Mouse (Mus musculus) T-helper 1 cell (primary cell): ENCODE data around the gene Chrm3.
"Not testable (repeated sequence)": the region's sequence is repeated elsewhere in the genome, so short reads cannot be mapped to it uniquely, and the experiment has no call there.

Experiments
- in situ Hi-C: fragments of 300-600 bp; cut with MboI, MseI; formaldehyde crosslinking; loops from one replicate; pipeline ENCODE4 v1.15.1; 2025; ENCODE audit warnings: high pct_unique_total_duplicates

The Chrm3 gene

DNA sequence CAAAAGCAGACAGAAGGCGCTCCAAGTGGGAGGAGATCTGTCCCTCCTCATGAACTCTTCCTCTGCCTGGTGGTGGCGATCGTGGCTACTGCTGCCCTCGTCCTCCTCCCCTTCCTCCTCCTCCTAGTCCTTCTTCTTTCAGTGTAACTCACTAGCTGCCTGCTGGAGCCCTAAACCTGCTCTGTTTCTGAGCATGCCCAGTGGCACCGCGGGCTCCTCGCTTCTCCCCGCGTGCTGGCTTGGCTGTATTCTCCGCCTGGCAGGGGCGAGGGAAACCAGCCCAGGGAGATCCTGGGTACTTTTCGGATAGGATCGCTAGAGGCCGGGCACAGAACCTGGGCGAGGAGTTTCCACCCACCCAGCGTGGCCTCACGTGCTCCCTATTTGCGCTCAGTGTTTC lies at the start of gene Chrm3:
Gene Chrm3, minus strand, starts transcription at position 71 of the 400 bp plus-strand sequence.
- in situ Hi-C loops = no loop called here

DNA sequence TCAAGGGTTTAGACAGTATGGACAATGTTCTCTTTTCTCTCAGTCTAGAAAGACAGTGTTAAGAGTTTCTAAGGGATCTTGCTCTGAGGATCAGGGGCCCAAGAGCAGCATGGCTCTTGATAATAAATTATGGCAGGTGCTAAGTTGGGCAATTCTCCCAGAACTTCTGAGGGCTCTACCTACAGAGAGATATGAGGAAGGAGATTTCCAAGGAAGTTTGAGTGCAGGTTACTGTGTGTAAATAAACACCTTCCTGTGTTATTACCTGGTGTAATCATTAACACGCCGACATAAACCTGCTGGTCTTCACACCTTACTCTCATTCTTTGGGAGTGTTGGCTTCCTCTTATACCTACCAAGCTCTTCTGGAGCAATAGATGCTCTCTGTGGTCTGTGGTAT lies 33.7 kb upstream of the Chrm3 start:
- in situ Hi-C loops = no loop called here

DNA sequence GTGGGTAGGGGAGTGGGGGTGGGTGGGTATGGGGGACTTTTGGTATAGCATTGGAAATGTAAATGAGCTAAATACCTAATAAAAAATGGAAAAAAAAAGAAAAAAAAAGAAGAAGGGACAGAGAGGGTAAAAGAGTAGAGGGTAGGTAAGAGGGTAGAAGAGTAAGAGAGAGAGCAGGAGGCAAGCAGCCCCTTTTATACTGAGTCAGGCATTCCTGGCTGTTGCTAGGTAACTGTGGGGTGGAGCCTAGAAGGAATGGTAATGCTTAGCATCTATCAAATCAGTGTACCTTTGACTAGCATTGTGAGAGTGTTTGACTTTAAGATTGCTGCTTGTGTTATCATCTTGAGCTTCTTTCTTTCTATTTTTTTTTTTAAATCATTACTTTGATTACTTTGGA lies 14.8 kb upstream of the Chrm3 start:
- in situ Hi-C loops = not testable (repeated sequence)

DNA sequence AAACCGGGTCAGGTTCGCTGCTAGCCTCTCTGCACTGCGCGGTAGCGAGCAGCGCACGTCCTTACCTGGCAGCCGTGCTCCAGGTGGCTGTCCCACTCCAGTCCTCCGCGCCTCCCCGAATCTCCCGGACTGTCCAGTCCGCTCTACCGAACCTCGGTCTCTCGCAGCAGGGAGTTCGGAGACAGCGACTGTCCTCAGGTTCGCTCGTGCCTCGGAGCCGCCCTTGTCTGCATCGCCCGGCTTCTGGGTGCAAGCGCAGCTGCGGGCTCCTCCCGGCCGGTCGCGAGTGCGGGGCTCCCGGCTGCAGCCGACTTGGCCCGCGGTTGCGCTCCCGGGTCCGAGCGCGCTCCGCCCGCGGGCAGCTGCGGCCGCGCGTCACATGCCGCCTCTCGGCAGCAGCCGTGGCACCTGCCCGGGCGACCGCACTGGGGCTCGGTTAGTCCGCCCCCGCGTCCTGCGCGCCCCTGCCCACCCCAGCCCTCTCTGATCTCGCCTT lies 400 bp downstream of the Chrm3 start:
- in situ Hi-C loops = no loop called here

DNA sequence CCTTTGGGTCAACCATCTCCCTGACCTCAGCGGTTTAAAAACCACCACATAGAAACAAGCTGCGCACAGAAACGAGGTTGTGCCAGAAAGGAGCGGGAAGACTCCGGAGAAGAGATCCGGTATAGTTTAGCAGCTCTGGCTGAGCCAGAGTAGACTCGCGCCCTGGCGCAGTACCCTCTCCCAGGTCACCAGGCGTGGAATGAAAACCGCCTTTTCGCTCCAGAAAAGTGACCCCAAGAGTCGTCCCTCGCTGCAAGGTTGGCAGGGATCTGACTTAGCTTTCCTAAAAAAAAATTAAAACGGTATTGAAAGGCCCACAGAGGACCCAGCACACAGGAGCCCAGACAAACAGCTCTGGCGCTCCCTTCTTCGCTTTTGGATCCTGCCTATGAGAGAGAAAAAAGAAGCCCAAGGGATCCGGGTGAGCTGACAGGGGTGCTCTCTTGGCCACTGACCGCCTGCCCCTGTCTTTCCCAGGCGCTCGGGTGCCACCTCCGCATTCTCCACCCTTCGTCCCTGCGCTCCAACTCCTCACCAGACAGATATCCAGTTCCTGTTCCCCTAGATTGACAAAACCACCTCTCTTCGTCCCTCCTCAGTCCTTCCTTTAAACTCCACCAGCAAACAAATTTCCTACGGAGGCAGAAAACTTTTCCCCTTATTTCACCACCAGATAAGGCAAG lies 990 bp downstream of the Chrm3 start:
- in situ Hi-C loops = loop anchor here (10.0 kb wide), 1 partner anchor 1965 kb away; no protein-coding TSS in a partner anchor

DNA sequence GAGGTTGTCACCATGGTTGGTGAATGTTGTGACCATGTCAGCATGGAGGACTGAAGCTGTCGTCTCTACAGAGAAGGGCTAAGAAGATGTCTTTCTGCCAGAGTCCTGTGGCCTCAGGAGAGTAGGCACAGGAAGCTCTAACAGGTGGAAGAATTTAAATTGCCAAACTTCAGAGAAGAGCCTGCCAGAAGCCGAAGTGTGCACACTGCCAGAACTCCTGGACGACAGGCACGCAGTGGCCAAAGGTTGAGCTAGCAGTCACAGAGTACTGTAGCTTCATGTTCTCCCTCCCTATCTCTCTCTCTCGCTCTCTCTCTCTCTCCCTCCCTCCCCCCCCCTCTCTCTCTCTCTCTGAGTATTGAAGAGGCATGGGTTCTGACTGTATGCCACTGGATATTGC lies 4.9 kb downstream of the Chrm3 start:
- in situ Hi-C loops = loop anchor here (10.0 kb wide), 1 partner anchor 1969 kb away; no protein-coding TSS in a partner anchor

DNA sequence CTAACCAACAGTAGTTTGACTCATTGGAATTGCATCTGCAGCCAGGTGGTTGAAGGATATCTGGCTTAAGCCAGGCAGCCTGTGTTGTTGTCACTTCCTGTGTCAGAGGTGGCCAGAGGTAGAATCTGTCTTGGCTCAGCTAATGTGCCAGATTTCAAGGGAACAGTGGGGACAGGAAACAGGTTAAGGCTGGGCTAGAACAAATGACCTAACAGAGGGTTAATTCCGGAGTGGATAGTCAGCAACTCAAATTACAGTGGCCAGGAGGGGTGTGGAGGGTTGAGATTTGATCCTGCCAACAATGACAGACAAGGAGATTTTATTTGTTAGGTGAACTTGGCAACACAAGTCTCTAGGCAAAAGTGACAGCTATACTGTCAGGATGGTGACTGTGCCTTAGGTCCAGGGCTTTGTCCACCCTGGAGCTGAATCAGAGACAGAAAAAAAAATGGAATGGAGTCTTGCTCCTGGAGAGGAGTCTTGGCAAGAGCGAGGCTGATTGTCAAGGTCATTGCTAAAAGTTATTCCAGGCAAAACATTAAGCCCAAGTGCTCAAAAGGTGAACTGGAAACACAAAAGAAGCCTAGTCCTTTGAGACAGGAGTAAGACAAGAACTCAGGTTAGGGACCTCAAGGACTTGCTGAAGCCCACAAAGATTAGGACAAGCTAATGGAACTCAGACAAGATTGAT lies 5.6 kb downstream of the Chrm3 start:
- in situ Hi-C loops = loop anchor here (10.0 kb wide), 1 partner anchor 1970 kb away; no protein-coding TSS in a partner anchor

DNA sequence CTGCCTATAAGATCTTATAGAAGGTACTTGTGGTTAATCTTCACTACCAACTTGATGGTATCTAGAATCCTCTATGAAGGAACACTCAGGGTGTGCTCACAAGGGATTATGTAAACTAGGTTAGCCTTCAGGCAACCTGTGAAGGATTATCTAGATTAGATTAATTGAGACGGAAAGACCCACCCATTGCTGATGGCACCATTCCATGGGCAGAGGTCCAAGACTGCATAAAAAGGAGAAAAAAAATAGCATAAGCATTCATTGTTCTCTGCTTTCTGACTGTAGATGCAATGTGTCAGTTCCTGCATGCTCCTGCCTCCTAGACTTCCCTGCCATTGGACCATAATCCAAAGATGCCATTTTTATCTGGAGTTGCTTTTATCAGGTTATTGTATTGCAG lies 8.5 kb downstream of the Chrm3 start:
- in situ Hi-C loops = loop anchor here (10.0 kb wide), 1 partner anchor 1973 kb away; no protein-coding TSS in a partner anchor

DNA sequence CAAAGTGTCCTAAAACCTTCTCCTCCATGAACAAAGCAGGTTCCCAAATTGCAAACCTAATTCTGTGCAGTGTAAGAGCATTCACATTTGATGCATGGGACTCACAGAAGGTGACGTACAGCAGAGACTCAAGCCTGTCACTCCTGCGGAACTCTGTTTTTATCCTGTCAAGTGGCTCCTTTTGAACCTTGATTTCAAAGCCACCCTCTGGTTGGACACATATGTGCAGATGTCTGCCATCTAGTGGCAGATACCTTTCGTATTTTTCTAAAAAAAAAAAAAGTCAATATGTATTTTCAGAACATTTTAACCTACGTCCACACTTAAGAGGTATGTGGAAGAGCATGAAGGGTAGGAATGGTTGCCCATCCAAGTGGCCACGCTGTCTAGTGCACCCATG lies 16.3 kb downstream of the Chrm3 start:
- in situ Hi-C loops = loop anchor here (5.0 to 10.0 kb wide), 2 partner anchors 277 to 470 kb away; no protein-coding TSS in a partner anchor

DNA sequence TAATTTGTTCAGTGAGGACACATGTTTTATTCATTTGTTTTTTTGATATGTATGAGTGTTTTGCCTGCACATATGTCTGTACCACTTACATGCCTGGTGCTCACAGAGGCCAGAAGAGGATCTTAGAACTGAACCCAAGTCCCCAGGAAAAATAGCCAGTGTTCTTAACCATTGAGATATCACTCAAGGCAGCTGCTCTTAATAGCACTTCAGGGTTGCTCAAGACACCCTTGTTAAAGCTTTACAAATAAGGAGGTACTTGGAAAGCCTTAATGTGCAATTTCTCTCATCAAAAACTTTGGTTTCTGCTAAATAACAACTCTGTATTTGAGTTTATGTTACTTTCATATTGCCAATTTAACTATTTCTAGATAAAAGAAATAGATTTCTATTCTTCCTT lies 25.1 kb downstream of the Chrm3 start:
- in situ Hi-C loops = no loop called here

DNA sequence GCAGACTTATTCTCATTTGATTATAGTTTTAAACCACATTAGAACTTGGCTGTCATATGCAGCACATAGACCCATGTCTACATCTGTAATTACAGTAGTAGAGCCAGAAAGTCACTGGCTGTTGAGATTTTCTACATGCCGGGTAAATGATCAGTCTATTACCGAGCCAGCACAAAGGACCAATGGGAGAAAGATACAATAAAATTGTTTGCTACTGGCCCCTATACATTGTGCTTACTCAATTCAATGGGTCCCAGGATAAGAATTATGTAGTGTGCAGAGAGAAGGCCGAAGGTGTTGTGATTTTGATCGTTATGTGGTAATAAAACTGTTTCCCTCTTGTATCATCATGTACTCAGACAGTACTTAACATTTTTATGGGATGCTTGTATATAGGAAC lies 27.9 kb downstream of the Chrm3 start:
- in situ Hi-C loops = no loop called here

DNA sequence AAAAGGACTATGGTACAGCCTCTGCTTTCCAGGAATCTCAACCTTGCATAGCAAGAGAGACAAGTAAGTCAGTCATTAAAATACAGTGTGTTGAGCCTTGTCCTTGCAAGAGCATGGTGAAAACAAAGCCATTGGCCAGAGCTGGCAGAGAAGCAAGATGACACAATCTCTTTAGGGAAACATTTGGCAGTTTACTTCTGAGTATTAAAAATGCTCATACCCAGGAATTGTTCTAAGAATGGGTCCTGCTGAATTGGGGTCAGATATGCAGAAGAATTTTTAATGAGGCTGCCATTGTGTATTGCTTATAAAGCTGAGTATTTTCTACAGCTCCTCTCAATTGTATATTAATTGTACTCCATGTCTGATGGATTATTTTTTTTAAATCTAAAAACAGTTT lies 50.8 kb downstream of the Chrm3 start:
- in situ Hi-C loops = no loop called here

DNA sequence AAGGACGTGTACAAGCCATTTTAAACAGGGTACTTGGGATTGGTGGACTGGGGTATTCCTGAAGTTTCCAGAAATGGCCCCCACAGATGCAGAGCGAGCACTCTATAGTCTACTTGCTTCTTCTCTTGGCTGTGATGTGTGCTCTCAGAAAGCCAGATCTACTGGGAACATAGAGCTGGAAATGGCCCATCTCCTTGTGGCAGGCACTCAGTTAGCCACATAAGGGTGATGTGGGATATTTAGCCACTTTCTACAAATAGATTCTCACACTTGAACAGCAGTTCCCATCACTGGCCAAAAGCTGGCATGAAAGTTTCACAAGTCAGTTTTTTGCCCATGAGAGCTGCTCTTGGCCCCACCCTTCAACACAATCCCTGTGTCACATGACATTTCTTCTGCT lies 65.5 kb downstream of the Chrm3 start:
- in situ Hi-C loops = no loop called here

DNA sequence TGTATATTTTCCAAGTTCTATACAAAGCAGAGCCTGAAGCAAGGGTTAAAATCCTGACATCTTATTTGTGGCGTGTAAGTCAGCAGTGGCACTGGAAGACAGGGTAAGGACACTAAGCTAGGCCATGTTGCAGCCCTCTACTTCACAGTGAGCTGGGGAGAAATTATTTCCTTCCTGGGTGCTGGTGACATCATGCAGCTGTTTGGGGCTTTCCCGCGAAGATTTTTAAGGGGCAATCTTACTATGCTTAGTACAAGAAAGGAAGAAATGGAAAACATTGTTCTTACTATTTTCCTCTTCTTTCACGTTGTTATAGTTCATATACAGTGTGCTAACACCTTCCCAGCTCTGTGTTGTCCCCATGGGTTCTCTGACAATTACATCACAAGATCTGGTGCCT lies 76.3 kb downstream of the Chrm3 start:
- in situ Hi-C loops = no loop called here

DNA sequence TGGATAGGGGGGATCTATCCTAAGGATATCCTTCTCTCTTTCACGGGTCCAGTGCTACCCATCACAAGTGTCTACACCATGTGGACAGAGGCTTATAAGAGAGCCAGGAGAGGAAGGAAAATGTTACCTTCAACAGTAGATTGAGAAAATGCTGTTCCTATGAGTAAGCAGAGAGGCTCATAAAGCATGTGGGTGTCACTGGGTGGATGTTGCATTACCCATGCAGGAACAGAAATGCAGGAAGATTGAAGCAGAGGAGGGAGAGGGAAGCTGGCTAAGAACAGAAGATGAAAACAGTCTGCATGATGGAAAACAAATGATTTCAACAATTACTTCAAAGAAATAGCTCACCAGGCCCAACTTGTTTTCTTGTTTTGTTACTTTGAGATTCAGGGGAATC lies 85.7 kb downstream of the Chrm3 start:
- in situ Hi-C loops = no loop called here

DNA sequence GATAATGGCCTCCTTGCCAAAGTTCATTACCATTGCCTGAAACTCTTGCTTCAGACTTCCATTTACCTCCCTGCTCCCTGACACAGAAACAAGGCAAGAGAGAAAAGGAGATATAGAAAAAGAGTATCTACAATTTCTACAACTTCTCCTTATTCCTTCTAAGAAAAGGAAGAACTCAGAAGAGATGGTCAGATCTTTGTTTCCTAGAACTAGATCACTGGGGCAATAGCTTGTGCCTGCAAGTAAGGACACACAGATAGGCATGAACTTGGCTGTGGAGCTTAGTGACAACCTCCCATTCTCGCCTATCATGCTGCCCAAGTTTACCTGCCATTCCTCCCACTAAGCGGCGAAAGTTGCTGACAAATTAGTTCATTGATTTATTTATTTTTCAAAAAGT lies 96.9 kb downstream of the Chrm3 start:
- in situ Hi-C loops = no loop called here

DNA sequence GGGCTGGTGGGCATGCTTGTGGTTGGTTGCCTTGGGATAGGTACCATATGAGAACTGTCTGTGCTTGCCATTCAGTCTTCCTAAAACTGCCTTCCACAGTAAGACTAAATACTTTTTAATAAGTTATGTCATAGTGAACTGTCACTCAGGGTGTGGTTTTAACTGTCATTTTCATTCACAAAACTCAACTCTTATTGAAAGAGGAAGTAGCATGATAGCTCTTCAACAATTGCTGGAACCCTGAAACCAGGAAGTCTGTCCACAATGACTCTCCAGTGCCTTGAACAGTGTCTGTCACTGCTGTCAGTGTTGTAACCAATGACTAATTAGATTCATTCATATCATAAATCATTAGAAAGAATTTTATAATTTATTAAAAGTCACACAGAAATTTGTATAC lies 107.6 kb downstream of the Chrm3 start:
- in situ Hi-C loops = no loop called here

DNA sequence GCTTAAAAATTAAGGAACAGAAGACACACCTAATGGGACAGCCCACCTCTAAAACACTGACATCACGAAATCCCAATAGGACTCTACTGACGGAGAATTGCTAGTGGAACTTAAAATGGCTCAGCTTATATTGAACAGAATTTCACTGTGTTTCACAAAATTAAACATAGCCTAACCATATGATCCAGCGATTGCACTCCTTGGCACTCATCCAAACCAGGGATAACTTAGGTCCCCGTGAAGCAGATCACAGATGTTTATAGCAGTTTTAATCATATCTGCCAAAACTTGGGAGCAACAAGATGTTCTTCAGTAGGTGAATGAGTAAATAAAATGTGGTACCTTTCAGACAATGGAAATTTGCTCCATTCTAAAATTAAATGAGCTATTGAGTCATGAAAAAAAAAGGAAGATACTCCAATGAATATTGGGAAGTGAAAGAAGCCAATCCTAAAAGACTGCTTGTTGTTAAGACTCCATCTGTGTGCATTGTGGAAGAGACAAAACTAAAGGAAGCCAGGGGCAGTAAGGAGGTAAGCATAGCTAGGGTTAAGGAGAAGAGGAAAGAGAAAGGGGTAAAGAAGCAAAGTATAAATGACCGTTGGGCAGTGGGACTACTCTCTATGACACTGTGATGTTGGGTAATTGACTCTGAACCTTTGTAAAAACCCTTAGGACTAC lies 109.0 kb downstream of the Chrm3 start:
- in situ Hi-C loops = no loop called here

DNA sequence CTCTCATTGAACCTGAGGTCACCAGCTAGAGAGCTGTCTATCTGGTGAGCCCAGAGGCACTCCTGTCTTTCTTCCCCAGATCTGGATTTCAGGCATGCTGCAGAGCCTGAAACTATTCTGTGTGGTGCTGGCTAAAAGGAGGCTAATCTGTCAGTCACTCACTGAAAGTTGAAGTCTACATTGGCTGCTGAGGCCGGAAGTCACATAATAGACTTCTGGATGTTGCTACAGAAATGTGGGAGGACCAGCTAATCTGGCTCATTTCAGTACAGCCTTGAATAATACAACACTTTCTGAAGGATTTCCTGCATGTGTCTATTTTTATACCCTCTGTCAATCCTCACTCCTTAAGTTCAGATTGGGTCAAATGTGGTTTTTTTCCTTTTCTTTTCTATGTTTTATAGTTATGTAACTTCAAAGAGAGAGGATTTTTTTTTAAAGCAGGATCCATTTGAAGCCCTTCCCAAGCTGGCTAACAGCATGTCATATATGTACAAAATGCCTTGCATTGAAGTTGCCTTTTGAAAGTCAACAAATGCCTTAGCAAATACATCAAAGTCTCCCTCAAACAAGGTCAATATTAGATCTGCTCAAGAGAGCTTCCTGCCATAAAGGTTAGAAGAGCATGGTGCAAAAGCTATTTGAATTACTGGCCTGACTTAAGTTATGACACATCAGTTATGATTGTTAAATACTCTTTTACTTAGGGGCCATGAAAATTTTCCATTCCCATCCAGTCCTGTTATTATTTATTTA lies 116.2 kb downstream of the Chrm3 start:
- in situ Hi-C loops = no loop called here

DNA sequence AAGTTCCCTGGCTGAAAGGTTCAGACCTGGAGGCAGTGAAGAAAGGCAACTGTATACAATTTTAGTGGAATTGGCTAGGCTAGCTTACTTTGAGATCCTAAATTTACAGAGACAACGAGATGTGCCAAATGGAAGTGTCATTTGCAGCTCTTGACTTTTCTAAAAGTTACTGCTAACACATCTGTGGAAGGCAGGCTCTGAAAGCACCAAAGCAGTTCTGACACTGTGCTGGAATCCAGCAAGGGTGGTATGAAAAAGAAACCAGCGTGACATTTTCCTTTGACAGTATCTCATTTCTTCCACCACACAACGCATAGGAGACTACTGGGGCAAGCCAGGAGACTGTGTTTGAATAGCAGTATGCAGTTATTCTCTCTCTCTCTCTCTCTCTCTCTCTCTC lies 120.4 kb downstream of the Chrm3 start:
- in situ Hi-C loops = no loop called here

DNA sequence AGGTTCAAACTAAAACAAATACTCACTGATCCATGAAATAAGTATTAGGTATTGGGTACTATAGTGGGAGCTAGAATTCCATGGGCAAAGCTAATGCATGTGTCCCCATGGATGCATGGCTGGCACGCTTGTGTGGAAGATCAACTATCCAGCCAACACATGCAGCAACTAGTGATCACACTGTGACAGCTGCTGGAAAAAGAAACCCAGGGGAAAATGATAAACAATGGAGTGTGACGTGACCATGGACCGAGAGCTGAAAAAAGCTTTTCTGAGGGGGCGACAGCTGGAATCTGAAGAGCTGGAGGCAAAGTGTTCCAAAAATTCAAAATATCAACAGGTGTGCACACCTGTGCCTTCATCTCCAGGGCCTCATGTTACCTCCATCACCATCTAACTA lies 120.8 kb downstream of the Chrm3 start:
- in situ Hi-C loops = no loop called here

DNA sequence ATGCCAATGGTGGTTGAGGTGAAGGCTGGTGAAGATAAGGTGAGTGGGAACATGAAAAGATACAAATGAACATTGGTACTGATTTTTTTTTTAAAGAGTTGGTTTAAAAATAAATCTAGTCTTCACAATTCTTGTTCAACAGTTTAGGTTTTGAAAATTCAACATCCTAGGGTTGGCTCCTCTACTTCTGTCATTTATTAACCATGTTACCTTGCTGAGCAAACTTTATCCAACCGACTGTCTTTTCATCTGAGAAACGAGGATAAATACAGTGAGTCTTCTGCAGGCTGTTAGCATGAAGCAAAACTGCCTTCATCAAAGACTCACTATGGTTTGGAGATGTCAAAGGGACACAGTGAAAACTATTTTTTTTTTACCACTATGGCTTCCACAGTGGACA lies 123.0 kb downstream of the Chrm3 start:
- in situ Hi-C loops = no loop called here
